Mouse (Mus musculus) G1E (cell line): Measurements from ENCODE around the gene Hmcn2. TPM values are rescaled to one million over a fixed set of nuclear protein-coding genes. Genes with fewer than 3 reads are reported as not detected.

Source experiments
- ATAC-seq: 2 replicates; pipeline ENCODE4 v1.8.0; 2016; ENCODE audit warnings: mild to moderate bottlenecking; ENCODE audit not compliant: insufficient number of reproducible peaks, poor library complexity, low FRiP score, severe bottlenecking; ENCODE audit errors: extremely low read depth
- DNase-seq: peaks from one replicate; pipeline ENCODE4 v3.0.0; 2012; ENCODE audit warnings: low spot score
- H3K27me3 ChIP-seq: 2 replicates; pipeline ENCODE4 v1.6.1; 2012; ENCODE audit warnings: mild to moderate bottlenecking, low read length, inconsistent platforms; ENCODE audit not compliant: insufficient read depth
- H3K36me3 ChIP-seq: replicated peaks from 2 replicates; pipeline ENCODE3; 2012; ENCODE audit warnings: mild to moderate bottlenecking, inconsistent platforms
- H3K4me1 ChIP-seq: 2 replicates; pipeline ENCODE4 v1.6.1; 2012; ENCODE audit warnings: low read depth, low read length, inconsistent platforms, mixed read lengths; ENCODE audit not compliant: insufficient read depth
- H3K4me3 ChIP-seq: 2 replicates; pipeline ENCODE4 v1.5.1; 2012; ENCODE audit warnings: low read depth, mild to moderate bottlenecking, inconsistent platforms, low read length, moderate library complexity, mixed read lengths
- H3K9me3 ChIP-seq: replicated peaks from 2 replicates; pipeline ENCODE4 v1.6.1; 2012; ENCODE audit warnings: inconsistent platforms
- CTCF ChIP-seq: IDR thresholded peaks from 2 replicates; pipeline ENCODE4 v1.5.1; 2012; ENCODE audit warnings: low read depth, low read length, inconsistent platforms, mixed read lengths
- GATA1 ChIP-seq: IDR thresholded peaks from 2 replicates; pipeline ENCODE4 v1.6.1; 2012; ENCODE audit warnings: borderline replicate concordance, low read length, inconsistent platforms, mixed read lengths
- GATA2 ChIP-seq: IDR thresholded peaks from 2 replicates; pipeline ENCODE4 v1.6.1; 2012; ENCODE audit warnings: low read depth, low read length, inconsistent platforms, borderline replicate concordance
- POLR2AphosphoS5 ChIP-seq: IDR thresholded peaks from 2 replicates; pipeline ENCODE4 v1.6.1; 2012; ENCODE audit warnings: low read depth, low read length, inconsistent platforms; ENCODE audit not compliant: insufficient replicate concordance
- TAL1 ChIP-seq: conservative IDR thresholded peaks from 2 replicates; pipeline ENCODE4 v1.6.1; 2012; ENCODE audit warnings: low read depth, low read length, inconsistent platforms, mixed read lengths
- polyA plus RNA-seq: library from polyadenylated mRNA; stranded (reverse); fragments of >175 nt; gene quantifications from 2 replicates; pipeline ENCODE4 v1.2.3, GENCODE M21; 2012
- total RNA-seq, 2 experiments: library from RNA; stranded (forward) in 1 of 2; stranded (reverse) in 1 of 2; fragments of 200-1000 nt in 1 of 2; fragments of >200 nt in 1 of 2; fragmentation: Nextera tagmentation in 1 of 2; gene quantifications; 2 replicates each; pipeline ENCODE4 v1.2.3; 2014 to 2017

The Hmcn2 gene
- total and polyA plus RNA-seq, 3 experiments: 0.16 TPM; not detected in 2

GRCm38 (mm10) chr2:31497113-31497512 lies 182.9 kb downstream of the Hmcn2 start:
- TF ChIP-seq TAL1 (no peak), CTCF (no peak), POLR2AphosphoS5 (no peak), GATA2 (no peak), GATA1 (no peak)
- Histone ChIP-seq H3K36me3 (no peaks in the 10 kb centered on the region), H3K4me3 (no peak overlapping the region), H3K4me1 (no peaks in the 10 kb centered on the region), H3K27me3 (peaks cover 15% of the 10 kb centered on the region; the same call in 1 of the 2 replicates), H3K9me3 (no peaks in the 10 kb centered on the region)
- ATAC-seq (no peak), DNase-seq (no peak)

- H3K9me3 ChIP-seq: no peaks in the 10 kb centered on the region
- H3K27me3 ChIP-seq: peaks cover 17% of the 10 kb centered on the region; the same call in 1 of the 2 replicates
- H3K4me3 ChIP-seq: no peak overlapping the region
- no peaks in the 10 kb centered on the region for H3K36me3 ChIP-seq
- H3K4me1 ChIP-seq: no peaks in the 10 kb centered on the region
- no peak for DNase-seq
- TF ChIP-seq CTCF: no peak
- no peak for TF ChIP-seq TAL1
- TF ChIP-seq GATA1: no peak
- no peak for TF ChIP-seq POLR2AphosphoS5
- no peak for TF ChIP-seq GATA2
- no peak for ATAC-seq
Observed at GRCm38 (mm10) chr2:31497635-31498034, 183.4 kb downstream of the Hmcn2 start.

GRCm38 (mm10) chr2:31499327-31500291 lies 185.4 kb downstream of the Hmcn2 start:
- Histone ChIP-seq H3K4me1 (no peaks in the 10 kb centered on the region), H3K9me3 (no peaks in the 10 kb centered on the region), H3K4me3 (no peak overlapping the region), H3K36me3 (no peaks in the 10 kb centered on the region), H3K27me3 (peaks cover 23% of the 10 kb centered on the region)
- no peak for ATAC-seq
- no peak for DNase-seq
- TF ChIP-seq GATA1 (no peak), POLR2AphosphoS5 (no peak), CTCF (no peak), GATA2 (no peak), TAL1 (no peak)

- ATAC-seq: no peak
Observed at GRCm38 (mm10) chr2:31500292-31501204, 186.3 kb downstream of the Hmcn2 start.

GRCm38 (mm10) chr2:31501448-31502130 lies 187.4 kb downstream of the Hmcn2 start:
- DNase-seq (no peak), ATAC-seq (no peak)
- no peak overlapping the region for H3K4me3 ChIP-seq
- no peaks in the 10 kb centered on the region for H3K9me3 ChIP-seq
- no peaks in the 10 kb centered on the region for H3K36me3 ChIP-seq
- peaks cover 23% of the 10 kb centered on the region for H3K27me3 ChIP-seq
- no peak for TF ChIP-seq CTCF
- no peak for TF ChIP-seq GATA1
- no peak for TF ChIP-seq TAL1
- TF ChIP-seq POLR2AphosphoS5: no peak
- no peak for TF ChIP-seq GATA2
- no peaks in the 10 kb centered on the region for H3K4me1 ChIP-seq

More at GRCm38 (mm10) chr2:31500292-31501204, 186.3 kb downstream of the Hmcn2 start:
- no peaks in the 10 kb centered on the region for H3K36me3 ChIP-seq
- no peak overlapping the region for H3K4me3 ChIP-seq
- no peaks in the 10 kb centered on the region for H3K9me3 ChIP-seq
- H3K27me3 ChIP-seq: peaks cover 23% of the 10 kb centered on the region
- TF ChIP-seq GATA2 (no peak), POLR2AphosphoS5 (no peak), TAL1 (no peak), CTCF (no peak), GATA1 (no peak)
- H3K4me1 ChIP-seq: no peaks in the 10 kb centered on the region
- no peak for DNase-seq
